Mouse (Mus musculus) CH12.LX (cell line): ENCODE measurements around the gene Zfp697. TPM values are rescaled to one million over a fixed set of nuclear protein-coding genes. Genes with fewer than 3 reads are reported as not detected.
"Not testable (repeated sequence)": the region's sequence is repeated elsewhere in the genome, so short reads cannot be mapped to it uniquely, and the experiment has no call there.

Source experiments
- DNase-seq: peaks from one replicate; pipeline ENCODE4 v3.0.0-alpha.2; 2013; ENCODE audit errors: extremely low read depth
- H3K27ac ChIP-seq: 2 replicates; pipeline ENCODE4 v1.5.1; 2012; ENCODE audit warnings: low read depth, mild to moderate bottlenecking, control low read depth, moderate library complexity; ENCODE audit not compliant: insufficient read depth
- H3K27me3 ChIP-seq: replicated peaks from 2 replicates; pipeline ENCODE3; 2012; ENCODE audit warnings: inconsistent platforms
- H3K36me3 ChIP-seq, 2 experiments: replicated peaks in 1 of 2; 2 replicates each; pipeline versions ENCODE3 to v1.6.1; 2012; ENCODE audit warnings: inconsistent platforms in 1 of 2, low read length in 1 of 2, mild to moderate bottlenecking in 1 of 2, mixed read lengths in 1 of 2, moderate library complexity in 1 of 2; ENCODE audit not compliant: control insufficient read depth in 1 of 2, insufficient read depth in 1 of 2
- H3K4me1 ChIP-seq, 2 experiments: 2 replicates each; pipeline ENCODE4 v1.6.1; 2012; ENCODE audit warnings: inconsistent platforms in 1 of 2, moderate library complexity in 1 of 2; ENCODE audit not compliant: insufficient read depth in 2 of 2, control insufficient read depth in 1 of 2
- H3K4me2 ChIP-seq: 2 replicates; pipeline ENCODE4 v1.6.1; 2012; ENCODE audit warnings: low read depth, mild to moderate bottlenecking, control low read depth; ENCODE audit not compliant: poor library complexity, insufficient read depth, severe bottlenecking
- H3K4me3 ChIP-seq, 3 experiments: fragments of 150-350 bp in 1 of 3; sonication (generic) in 1 of 3; replicated peaks in 1 of 3; 2 replicates each; pipeline versions ENCODE3 to v1.5.1; 2011 to 2012; ENCODE audit warnings: low read depth in 2 of 3, low read length in 2 of 3, mild to moderate bottlenecking in 2 of 3, moderate library complexity in 2 of 3, control low read depth in 1 of 3, improper control_type of control experiment in 1 of 3, inconsistent platforms in 1 of 3, mixed read lengths in 1 of 3; ENCODE audit not compliant: poor library complexity in 1 of 3
- H3K79me2 ChIP-seq: replicated peaks from 2 replicates; pipeline ENCODE4 v1.6.1; 2012; ENCODE audit warnings: mild to moderate bottlenecking, moderate library complexity; ENCODE audit not compliant: control insufficient read depth, poor library complexity, insufficient read depth, severe bottlenecking; ENCODE audit errors: extremely low read depth
- H3K9ac ChIP-seq: 2 replicates; pipeline ENCODE4 v1.6.1; 2012; ENCODE audit warnings: low read depth, mild to moderate bottlenecking, control low read depth, moderate library complexity; ENCODE audit not compliant: insufficient read depth
- H3K9me3 ChIP-seq: replicated peaks from 2 replicates; pipeline ENCODE3; 2012; ENCODE audit warnings: low read length, inconsistent platforms, mixed read lengths
- CHD1 ChIP-seq: IDR thresholded peaks from 2 replicates; pipeline ENCODE4 v1.6.1; 2012; ENCODE audit warnings: low read depth, low read length, improper control_type of control experiment, inconsistent platforms
- ETS1 ChIP-seq: conservative IDR thresholded peaks from 2 replicates; pipeline ENCODE4 v1.6.1; 2012; ENCODE audit warnings: low read depth, mild to moderate bottlenecking, inconsistent platforms, low read length, improper control_type of control experiment, moderate library complexity
- HCFC1 ChIP-seq: IDR thresholded peaks from 2 replicates; pipeline ENCODE4 v1.6.1; 2012; ENCODE audit warnings: low read depth, mild to moderate bottlenecking, inconsistent platforms, low read length, improper control_type of control experiment
- IRF4 ChIP-seq: IDR thresholded peaks from 2 replicates; pipeline ENCODE4 v1.6.1; 2014; ENCODE audit warnings: low read depth, mild to moderate bottlenecking, inconsistent platforms, low read length, improper control_type of control experiment
- JUN ChIP-seq: IDR thresholded peaks from 2 replicates; pipeline ENCODE4 v1.6.1; 2011; ENCODE audit warnings: low read depth, mild to moderate bottlenecking, low read length, improper control_type of control experiment, moderate library complexity; ENCODE audit not compliant: insufficient read depth
- JUND ChIP-seq: conservative IDR thresholded peaks from 2 replicates; pipeline ENCODE4 v1.6.1; 2011; ENCODE audit warnings: low read depth, low read length, improper control_type of control experiment
- KAT2A ChIP-seq: IDR thresholded peaks from 2 replicates; pipeline ENCODE4 v1.6.1; 2012; ENCODE audit warnings: low read length, improper control_type of control experiment, inconsistent platforms; ENCODE audit not compliant: insufficient replicate concordance
- MAX ChIP-seq: IDR thresholded peaks from 2 replicates; pipeline ENCODE4 v1.6.1; 2011; ENCODE audit warnings: low read length, improper control_type of control experiment
- MAZ ChIP-seq: IDR thresholded peaks from 2 replicates; pipeline ENCODE4 v1.6.1; 2012; ENCODE audit warnings: low read depth, mild to moderate bottlenecking, inconsistent platforms, low read length, improper control_type of control experiment, moderate library complexity
- NELFE ChIP-seq: IDR thresholded peaks from 2 replicates; pipeline ENCODE4 v1.6.1; 2011; ENCODE audit warnings: low read depth, low read length, improper control_type of control experiment
- NRF1 ChIP-seq: IDR thresholded peaks from 2 replicates; pipeline ENCODE4 v1.6.1; 2014; ENCODE audit warnings: low read depth, mild to moderate bottlenecking, inconsistent platforms, low read length, improper control_type of control experiment, moderate library complexity
- PAX5 ChIP-seq: IDR thresholded peaks from 2 replicates; pipeline ENCODE4 v1.6.1; 2012; ENCODE audit warnings: low read length, inconsistent platforms, mixed read lengths
- POLR2AphosphoS2 ChIP-seq: IDR thresholded peaks from 2 replicates; pipeline ENCODE4 v1.6.1; 2011; ENCODE audit warnings: low read depth, low read length, improper control_type of control experiment
- SIN3A ChIP-seq: IDR thresholded peaks from 2 replicates; pipeline ENCODE4 v1.6.1; 2012; ENCODE audit warnings: low read length, improper control_type of control experiment, inconsistent platforms
- TBP ChIP-seq: conservative IDR thresholded peaks from 2 replicates; pipeline ENCODE4 v1.6.1; 2011; ENCODE audit warnings: low read depth, low read length, improper control_type of control experiment
- USF1 ChIP-seq: IDR thresholded peaks from 2 replicates; pipeline ENCODE4 v1.6.1; 2014; ENCODE audit warnings: low read depth, mild to moderate bottlenecking, inconsistent platforms, low read length, improper control_type of control experiment
- USF2 ChIP-seq: conservative IDR thresholded peaks from 2 replicates; pipeline ENCODE4 v1.6.1; 2011; ENCODE audit warnings: low read depth, low read length, improper control_type of control experiment
- ZKSCAN1 ChIP-seq: IDR thresholded peaks from 2 replicates; pipeline ENCODE4 v1.6.1; 2012; ENCODE audit warnings: low read depth, inconsistent platforms, low read length, improper control_type of control experiment, borderline replicate concordance
- ZMIZ1 ChIP-seq: IDR thresholded peaks from 2 replicates; pipeline ENCODE4 v1.6.1; 2012; ENCODE audit warnings: low read depth, mild to moderate bottlenecking, inconsistent platforms, low read length, improper control_type of control experiment
- dilution Hi-C: fragments of 300-500 bp; cut with MboI; formaldehyde crosslinking; loops from 2 replicates; pipeline ENCODE4 v1.14.3; 2020; ENCODE audit warnings: low sequenced_read_pairs; ENCODE audit not compliant: extremely low pct_unique_long_range_greater_than_20kb, extremely low pct_ligation_motif_present
- in situ Hi-C: fragments of 300-500 bp; cut with MboI; formaldehyde crosslinking; loops from 3 replicates; pipeline ENCODE4 v1.14.3; 2019; ENCODE audit warnings: low sequenced_read_pairs, low pct_ligation_motif_present, low pct_unique_long_range_greater_than_20kb, mixed read lengths
- polyA plus RNA-seq: library from polyadenylated mRNA; unstranded; fragments of >175 nt; gene quantifications from 2 replicates; pipeline ENCODE4 v1.2.1, GENCODE M21; 2012; ENCODE audit warnings: low read depth; ENCODE audit not compliant: insufficient read length
- total RNA-seq, 2 experiments: library from RNA; depleted of rRNA; stranded (reverse); fragments of 300-350 nt in 1 of 2; fragments of >200 nt in 1 of 2; gene quantifications; 2 replicates each; pipeline ENCODE4 v1.2.3; 2012 to 2014

Zfp697 gene
- total and polyA plus RNA-seq, 3 experiments: not detected

- H3K79me2 ChIP-seq, H3K4me2 ChIP-seq, DNase-seq, H3K9me3 ChIP-seq, H3K9ac ChIP-seq, H3K27me3 ChIP-seq, dilution Hi-C loops, H3K27ac ChIP-seq, in situ Hi-C loops, H3K4me3 ChIP-seq, H3K36me3 ChIP-seq: not testable (repeated sequence)
- H3K4me1 ChIP-seq: peaks cover 4 to 16% of the 10 kb centered on the region in 2 experiments; a peak in 3 of 4 replicates
Measured at GRCm38 (mm10) chr3:98410619-98411580, 28.6 kb downstream of the Zfp697 start.

GRCm38 (mm10) chr3:98413733-98414132 lies 31.5 kb downstream of the Zfp697 start:
- Histone ChIP-seq H3K9ac (no peak overlapping the region), H3K79me2 (no peaks in the 10 kb centered on the region), H3K36me3 (no peaks in the 10 kb centered on the region), H3K27ac (no peak overlapping the region), H3K4me2 (no peak overlapping the region), H3K9me3 (no peaks in the 10 kb centered on the region), H3K4me3 (no peak overlapping the region), H3K27me3 (no peaks in the 10 kb centered on the region), H3K4me1 (peaks cover 3 to 25% of the 10 kb centered on the region in 2 experiments)
- dilution Hi-C loops: no loop called here
- DNase-seq: no peak
- in situ Hi-C loops: no loop called here
- TF ChIP-seq USF1: no peak
- TF ChIP-seq POLR2AphosphoS2: no peak
- TF ChIP-seq USF2: no peak
- TF ChIP-seq HCFC1: no peak
- no peak for TF ChIP-seq CHD1
- TF ChIP-seq IRF4: no peak
- TF ChIP-seq TBP: no peak

- Histone ChIP-seq H3K4me3 (no peak overlapping the region), H3K4me1 (peaks cover 3 to 25% of the 10 kb centered on the region in 2 experiments), H3K27me3 (no peaks in the 10 kb centered on the region), H3K4me2 (no peak overlapping the region), H3K9ac (no peak overlapping the region), H3K9me3 (no peaks in the 10 kb centered on the region), H3K36me3 (no peaks in the 10 kb centered on the region), H3K27ac (no peak overlapping the region), H3K79me2 (no peaks in the 10 kb centered on the region)
- in situ Hi-C loops: no loop called here
- dilution Hi-C loops: no loop called here
- TF ChIP-seq TBP (no peak), ZMIZ1 (no peak), MAZ (no peak), PAX5 (no peak), ZKSCAN1 (no peak), ETS1 (no peak), MAX (no peak), SIN3A (no peak), JUND (no peak), NRF1 (no peak), CHD1 (no peak), JUN (no peak), HCFC1 (no peak), KAT2A (no peak), NELFE (no peak)
- no peak for DNase-seq
Measured at GRCm38 (mm10) chr3:98414296-98414695, 32.0 kb downstream of the Zfp697 start.
